Mouse (Mus musculus) left cerebral cortex, postnatal 14 days (tissue): ENCODE measurements at regions not wholly inside any gene's neighbourhood (a gene's known extent, or its start where the extent isn't known, plus 50 kb on each side); places are given as distances from the start of the nearest gene placed in this dataset.
A peak's percentile ranks its signal among the peaks of the same experiment; 100 is the strongest.
"Not testable (repeated sequence)": the region's sequence is repeated elsewhere in the genome, so short reads cannot be mapped to it uniquely, and the experiment has no call there.

ENCODE experiments used
- DNase-seq, 2 experiments: peaks; one replicate each; pipeline ENCODE4 v3.0.0; 2021 to 2022; ENCODE audit warnings: low spot score in 2 of 2, mixed read lengths in 1 of 2
- intact Hi-C: fragments of 180-260 bp; cut with DNase I; formaldehyde crosslinking; loops from one replicate; pipeline ENCODE4 v1.15.1; 2025

GRCm38 (mm10) chr8:39833251-39833650 lies 841.6 kb upstream of the Adam24 start:
- intact Hi-C loops, result no loop called here
- DNase-seq, result peak; percentile 15 to 28

DNA sequence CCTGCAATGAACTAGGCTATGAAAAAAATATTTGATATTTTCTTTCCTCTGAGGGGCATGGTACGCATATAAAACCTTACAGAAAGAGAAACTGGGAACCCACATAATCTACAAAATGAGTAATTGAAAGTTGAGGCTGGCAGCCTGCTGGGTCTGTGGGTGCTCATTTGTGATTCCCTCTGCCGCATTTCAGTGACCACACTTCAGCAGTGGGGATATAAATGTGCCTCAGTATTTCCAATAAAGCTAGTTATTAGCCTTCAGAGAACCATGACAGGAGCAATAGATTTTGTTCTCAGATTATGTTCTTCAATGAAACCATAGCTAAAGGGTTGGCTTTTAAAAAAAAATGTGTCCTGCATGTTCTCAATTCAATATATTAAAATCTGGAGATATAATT lies 828.0 kb upstream of the Adam24 start:
- intact Hi-C loops, result no loop called here

DNA sequence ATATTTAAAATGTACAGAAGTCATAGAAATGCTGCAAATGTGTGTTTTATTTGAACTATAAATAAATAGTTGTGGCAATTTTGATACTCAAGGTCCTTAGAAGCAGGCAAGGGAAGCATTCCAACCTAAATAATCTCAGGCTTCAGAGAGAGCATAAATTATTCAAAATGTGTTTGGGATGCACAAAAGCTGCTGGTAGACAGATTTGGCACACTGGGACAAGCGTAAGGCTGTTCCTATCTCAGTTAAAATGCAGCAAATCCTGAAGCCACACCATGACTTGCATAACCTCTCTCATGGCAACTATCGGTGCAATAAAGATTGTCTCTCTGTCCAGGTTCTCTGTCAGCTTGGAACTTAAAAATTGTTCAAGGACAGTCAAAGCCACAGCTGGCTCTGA lies 812.3 kb upstream of the Adam24 start:
- DNase-seq, result no peak
- intact Hi-C loops, result no loop called here

More for the DNA sequence above, 828.0 kb upstream of the Adam24 start:
- no peak for DNase-seq

GRCm38 (mm10) chr8:39902251-39902650 lies 772.6 kb upstream of the Adam24 start:
- intact Hi-C loops, result no loop called here
- no peak for DNase-seq

- intact Hi-C loops, result no loop called here
These were observed 762.0 kb upstream of the Adam24 start for GRCm38 (mm10) chr8:39912926-39913325.

DNA sequence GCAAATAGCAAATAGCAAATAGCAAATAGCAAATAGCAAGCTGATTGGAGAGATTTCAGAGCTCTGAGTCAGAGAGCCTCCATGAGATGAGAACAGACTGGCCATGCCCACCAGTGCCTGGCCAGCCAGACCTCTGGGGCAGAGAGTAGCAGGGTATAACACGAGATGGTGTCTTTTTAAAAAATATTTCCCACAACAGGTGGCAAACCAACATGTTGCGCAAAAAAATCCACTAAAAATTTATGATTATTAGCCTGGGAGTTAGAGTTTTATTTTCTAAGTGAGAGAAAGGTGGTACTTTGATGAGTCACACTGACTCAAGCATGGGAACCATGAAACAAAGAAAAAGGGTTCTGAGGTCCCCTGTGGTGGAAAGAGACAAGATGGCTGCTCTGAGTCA lies 753.5 kb upstream of the Adam24 start:
- intact Hi-C loops, result no loop called here
- no peak for DNase-seq

More at GRCm38 (mm10) chr8:39912926-39913325, 762.0 kb upstream of the Adam24 start:
- no peak for DNase-seq

- no peak for DNase-seq
- intact Hi-C loops, result no loop called here
These were observed 751.1 kb upstream of the Adam24 start for GRCm38 (mm10) chr8:39923741-39924140.

DNA sequence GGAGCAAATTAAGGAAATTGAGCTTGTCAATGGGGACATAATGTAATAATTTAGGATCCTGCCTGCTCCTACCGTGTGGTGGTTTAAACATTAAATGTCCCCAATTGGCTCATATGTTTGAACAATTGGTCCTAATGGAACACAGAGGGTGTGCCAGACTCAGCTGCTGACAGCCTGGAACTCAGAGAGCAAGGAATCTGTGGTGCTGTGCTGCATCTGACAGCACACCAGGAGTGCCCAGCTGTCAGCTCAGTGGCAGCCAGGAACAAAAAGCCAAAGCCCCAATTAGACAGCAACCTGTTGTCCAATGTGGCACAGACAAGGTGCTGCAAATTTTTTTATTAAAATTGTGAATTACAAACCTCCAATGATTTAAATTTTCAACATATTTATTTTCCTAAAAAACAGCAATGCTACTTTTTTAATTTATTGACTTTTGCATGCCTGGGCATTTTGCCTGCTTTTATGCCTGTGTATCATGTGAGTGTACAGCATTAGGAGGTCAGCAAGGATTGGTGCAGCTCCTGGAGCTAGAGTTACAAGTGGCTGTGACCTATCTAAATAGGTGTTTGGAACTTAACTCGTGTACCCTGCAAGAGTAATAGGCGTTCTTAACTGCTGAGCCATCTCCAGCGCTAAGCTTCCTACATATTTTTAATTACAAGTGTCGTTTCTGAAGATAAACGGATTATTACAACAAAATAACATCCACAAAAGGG lies 724.5 kb upstream of the Adam24 start:
- intact Hi-C loops, result no loop called here
- no peak for DNase-seq

GRCm38 (mm10) chr8:39954497-39954896 lies 720.4 kb upstream of the Adam24 start:
- intact Hi-C loops, result no loop called here
- no peak for DNase-seq

DNA sequence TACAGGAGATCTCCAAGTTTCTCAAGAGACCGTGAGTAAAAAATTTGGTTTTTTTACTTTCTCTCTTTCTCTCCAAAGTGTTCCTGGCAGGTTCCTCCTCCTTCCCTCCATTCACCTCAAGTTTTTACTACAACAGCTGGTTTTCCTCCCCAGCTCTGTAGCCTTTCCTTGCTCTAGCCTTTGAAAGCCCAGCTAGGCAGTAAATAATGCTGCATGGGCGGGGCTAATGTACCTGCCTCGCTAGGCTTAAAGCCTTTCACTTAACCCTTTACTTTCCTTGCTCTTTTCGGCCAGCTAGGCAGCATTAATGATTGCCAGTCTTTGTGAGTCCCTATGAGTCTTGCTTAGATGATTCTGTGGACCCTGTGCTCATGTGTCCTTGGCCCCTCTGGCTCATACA lies 720.0 kb upstream of the Adam24 start:
- intact Hi-C loops, result no loop called here
- no peak for DNase-seq

DNA sequence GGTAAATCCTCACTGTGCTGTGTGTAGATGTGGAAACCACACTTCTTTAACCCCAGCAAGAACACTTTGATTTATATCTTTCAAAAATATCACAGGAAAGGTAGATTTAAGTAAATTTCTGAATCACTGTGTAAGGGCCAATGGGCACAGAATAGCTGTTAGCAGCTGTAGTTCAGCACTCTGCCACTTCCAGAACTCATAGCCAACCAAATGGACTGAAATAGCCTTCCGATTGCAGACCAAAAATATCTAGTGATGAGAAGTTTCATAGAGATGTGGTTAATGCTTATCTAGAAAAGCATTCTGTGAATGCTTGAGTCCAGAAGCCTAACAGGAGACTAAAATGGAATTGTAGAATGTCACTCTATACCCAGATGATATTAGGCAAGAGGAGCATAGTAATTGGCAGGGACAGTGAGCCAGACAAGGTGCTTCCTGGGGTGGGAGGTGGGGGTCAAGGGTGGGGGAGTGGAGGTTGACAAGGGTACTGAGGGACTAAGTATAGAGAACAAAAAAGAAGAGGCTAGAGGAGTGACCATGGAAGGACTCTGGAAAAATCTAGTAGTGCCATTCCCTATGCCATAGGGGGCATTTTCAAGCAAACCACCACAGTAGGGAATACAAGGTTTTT lies 669.6 kb upstream of the Adam24 start:
- no peak for DNase-seq
- intact Hi-C loops, result no loop called here

DNA sequence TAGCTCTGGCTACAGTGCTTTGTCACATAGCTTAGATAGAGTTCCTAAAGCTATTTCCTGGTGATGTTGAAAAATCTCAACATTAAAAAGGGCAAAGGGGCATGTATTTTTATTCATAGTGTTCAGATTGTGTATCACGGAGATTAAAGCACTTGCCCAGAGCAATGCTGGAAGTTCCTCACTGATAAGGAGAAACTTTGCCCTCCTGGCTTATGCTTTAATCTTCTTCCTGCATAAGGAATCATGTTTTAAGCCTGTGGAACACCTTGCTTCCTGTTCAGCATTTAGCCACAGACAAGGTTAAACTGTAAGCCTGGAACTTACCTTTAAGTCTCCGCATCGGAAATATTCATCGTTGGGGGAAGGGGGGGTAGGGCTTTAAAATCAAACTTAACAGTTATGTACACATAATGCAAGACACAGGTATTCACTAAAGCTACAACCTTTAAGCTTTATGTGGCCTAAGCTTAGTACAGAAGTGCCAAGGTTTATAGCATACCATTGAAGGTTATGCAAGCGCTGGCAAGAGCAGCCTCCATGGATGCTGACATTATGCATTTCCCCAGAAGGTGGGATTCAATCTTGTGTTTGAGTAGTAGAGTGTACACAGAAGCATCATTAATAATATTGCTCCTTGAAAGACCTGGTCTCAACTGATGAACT lies 655.5 kb upstream of the Adam24 start:
- no peak for DNase-seq
- intact Hi-C loops, result no loop called here

- intact Hi-C loops, result no loop called here
These were observed 610.7 kb upstream of the Adam24 start for GRCm38 (mm10) chr8:40064145-40064544.

DNA sequence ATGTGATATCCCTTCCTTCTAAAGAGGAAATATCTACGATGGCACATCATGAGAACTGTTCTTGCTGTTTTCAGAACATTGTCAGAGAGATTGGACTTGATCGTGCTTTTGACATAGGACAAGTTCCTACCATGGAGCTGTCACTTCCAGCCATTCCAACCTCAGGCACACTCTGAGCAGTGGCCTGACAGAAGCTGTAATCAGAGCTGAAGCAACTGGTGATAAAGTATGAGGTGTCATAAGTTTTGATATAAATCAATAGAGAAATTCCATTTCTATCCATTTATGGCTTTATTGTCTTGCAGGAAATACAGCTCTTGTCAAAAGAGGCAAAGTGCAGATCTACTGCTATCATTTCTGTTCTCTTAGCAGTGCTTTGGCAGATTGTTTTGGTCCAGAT lies 603.7 kb upstream of the Adam24 start:
- intact Hi-C loops, result no loop called here
- DNase-seq, result no peak

More at GRCm38 (mm10) chr8:40064145-40064544, 610.7 kb upstream of the Adam24 start:
- DNase-seq, result no peak

DNA sequence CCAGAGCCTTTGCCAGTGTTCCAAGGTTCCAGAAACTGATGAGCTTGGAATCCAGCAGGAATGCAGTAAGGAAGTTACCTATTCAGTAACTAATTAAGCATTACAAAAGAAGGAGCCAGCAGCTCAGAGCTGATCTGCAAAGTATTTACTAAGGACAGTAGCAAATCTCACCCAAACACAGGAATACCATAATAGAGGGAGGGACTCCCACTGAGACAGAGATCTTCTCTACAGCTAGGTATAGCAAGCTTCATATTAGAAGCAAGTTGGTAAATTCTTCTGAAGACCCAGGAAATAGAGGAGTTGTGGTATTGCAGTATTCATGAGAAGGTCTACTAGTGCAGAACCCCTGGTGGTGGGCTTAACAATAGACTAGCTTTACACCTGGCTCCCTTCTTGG lies 593.9 kb upstream of the Adam24 start:
- DNase-seq, intact Hi-C loops: not testable (repeated sequence)

DNA sequence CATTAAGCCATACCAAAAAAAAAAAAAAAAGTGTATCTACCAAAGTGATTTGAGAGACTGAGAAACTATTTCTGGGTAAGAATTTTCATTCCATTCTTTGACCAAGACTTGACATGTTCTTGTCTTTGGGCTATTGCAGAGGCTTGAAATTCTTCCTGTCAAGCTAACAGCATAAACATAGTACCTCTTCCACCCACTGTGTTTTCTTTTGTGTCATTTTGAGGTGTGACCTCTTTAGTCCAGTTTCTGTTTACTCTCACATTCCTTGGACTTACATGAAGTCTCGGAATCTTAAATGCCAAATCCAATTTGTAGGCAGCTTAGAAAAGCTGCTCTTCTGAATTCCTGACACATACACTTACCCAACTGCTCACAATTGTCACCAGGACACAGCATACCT lies 590.7 kb upstream of the Adam24 start:
- intact Hi-C loops, result no loop called here

GRCm38 (mm10) chr8:40089377-40089776 lies 585.5 kb upstream of the Adam24 start:
- no peak for DNase-seq
- intact Hi-C loops, result no loop called here

More for the DNA sequence above, 590.7 kb upstream of the Adam24 start:
- no peak for DNase-seq

DNA sequence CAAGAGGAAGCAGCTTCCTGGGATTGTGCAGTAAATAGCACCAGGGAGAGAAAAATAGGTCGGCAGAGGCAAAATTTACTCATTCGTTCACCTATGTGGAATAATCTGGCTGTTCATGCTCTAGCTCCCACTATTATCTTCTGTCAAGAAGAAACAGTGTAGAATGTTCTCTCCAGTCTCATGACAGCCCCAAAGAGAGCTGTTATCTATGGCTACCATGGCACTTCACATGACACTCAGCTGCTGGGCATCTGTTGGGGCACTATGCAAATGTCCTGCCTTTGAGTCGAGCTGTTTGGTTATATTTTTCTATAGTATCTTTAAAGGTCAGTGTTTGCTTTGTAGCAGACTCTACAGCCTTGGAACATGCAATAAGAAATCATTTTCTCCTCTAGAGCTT lies 550.5 kb upstream of the Adam24 start:
- DNase-seq, result no peak
- intact Hi-C loops, result no loop called here

DNA sequence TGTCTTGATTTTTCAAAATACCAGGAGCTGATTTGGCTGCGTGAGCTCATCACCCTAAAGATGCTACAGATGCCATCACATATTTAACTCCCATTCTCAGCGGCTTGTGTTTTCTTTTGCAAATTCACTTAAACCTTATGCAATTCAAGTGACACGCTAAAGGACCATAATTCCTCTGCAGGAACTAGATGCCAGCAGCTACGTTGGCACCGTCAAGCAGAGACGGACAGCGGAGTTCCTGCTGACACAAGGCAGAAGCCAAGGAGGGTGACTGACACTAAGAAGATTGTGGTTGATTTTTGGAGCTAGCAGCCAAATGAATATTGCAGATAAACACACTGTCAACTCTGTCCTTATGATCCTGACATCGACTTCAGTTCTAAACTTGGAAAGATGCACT lies 547.7 kb upstream of the Adam24 start:
- peak in 1 of 2 experiments; percentile 3 for DNase-seq
- intact Hi-C loops, result no loop called here

DNA sequence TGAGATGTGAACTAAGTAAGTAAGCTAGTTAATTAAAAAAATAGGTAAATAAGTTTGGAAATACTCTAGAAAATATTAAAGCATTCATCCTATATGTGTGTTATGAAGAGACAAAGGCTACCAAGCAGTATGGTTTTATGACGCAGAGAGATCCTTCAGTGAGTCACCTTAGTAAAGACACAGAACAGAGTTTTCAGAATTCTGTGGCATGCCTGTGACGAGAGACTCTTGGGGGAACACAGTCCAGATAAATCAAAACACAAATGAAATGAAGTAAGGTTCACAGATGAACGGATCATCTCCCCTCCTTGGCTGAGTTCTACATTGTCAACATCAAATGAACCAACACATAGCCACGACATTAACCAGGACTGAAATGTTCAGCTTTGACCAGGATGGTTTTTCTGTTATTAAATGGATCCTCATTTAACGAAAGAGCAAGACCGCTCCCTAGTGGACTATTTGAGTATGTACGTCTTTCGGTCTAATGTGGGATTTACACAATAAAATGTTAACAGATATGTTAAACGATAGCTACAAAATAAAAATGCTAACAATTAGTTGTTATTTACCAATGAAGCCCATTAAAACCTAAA lies 542.1 kb upstream of the Adam24 start:
- DNase-seq, result peak; percentile 66 to 68
- intact Hi-C loops, result no loop called here
